Mouse (Mus musculus) forebrain, embryonic 11.5 days (tissue): ENCODE results near the gene Fbxo6. TPM values are rescaled to one million over a fixed set of nuclear protein-coding genes. Genes with fewer than 3 reads are reported as not detected.
"Not testable (repeated sequence)": the region's sequence is repeated elsewhere in the genome, so short reads cannot be mapped to it uniquely, and the experiment has no call there.

Source experiments
- ATAC-seq: fragments of 200-750 bp; cut with Nextera tagmentation; replicated peaks from 2 replicates; pipeline ENCODE4 v1.8.0; 2017; ENCODE audit warnings: moderate TSS enrichment; ENCODE audit not compliant: low FRiP score
- DNase-seq: peaks from one replicate; pipeline ENCODE4 v3.0.0-alpha.2; 2017; ENCODE audit warnings: low spot score
- H3K27ac ChIP-seq: fragments of 300-500 bp; sonication (generic); 2 replicates; pipeline ENCODE4 v1.5.1; 2014; ENCODE audit warnings: low read depth, low read length
- H3K27me3 ChIP-seq: fragments of 300-500 bp; sonication (generic); 2 replicates; pipeline ENCODE4 v1.6.1; 2014; ENCODE audit warnings: mild to moderate bottlenecking, low read length, mixed read lengths; ENCODE audit not compliant: control insufficient read depth, insufficient read depth
- H3K36me3 ChIP-seq: fragments of 300-500 bp; sonication (generic); 2 replicates; pipeline ENCODE4 v1.6.1; 2014; ENCODE audit warnings: mild to moderate bottlenecking, low read length, moderate library complexity, mixed read lengths; ENCODE audit not compliant: control insufficient read depth, insufficient read depth
- H3K4me1 ChIP-seq: fragments of 300-500 bp; sonication (generic); replicated peaks from 2 replicates; pipeline ENCODE4 v1.6.1; 2014; ENCODE audit warnings: low read length, mixed read lengths; ENCODE audit not compliant: control insufficient read depth, insufficient read depth
- H3K4me2 ChIP-seq: fragments of 300-500 bp; sonication (generic); 2 replicates; pipeline ENCODE4 v1.6.1; 2014; ENCODE audit warnings: low read depth, mild to moderate bottlenecking, low read length, moderate library complexity, mixed read lengths; ENCODE audit not compliant: severe bottlenecking
- H3K4me3 ChIP-seq: fragments of 300-500 bp; sonication (generic); 2 replicates; pipeline ENCODE4 v1.5.1; 2014; ENCODE audit warnings: low read depth, low read length
- H3K9ac ChIP-seq: fragments of 300-500 bp; sonication (generic); 2 replicates; pipeline ENCODE4 v1.6.1; 2014; ENCODE audit warnings: low read length
- H3K9me3 ChIP-seq: fragments of 300-500 bp; sonication (generic); 2 replicates; pipeline ENCODE4 v1.6.1; 2016; ENCODE audit warnings: low read length, mixed read lengths; ENCODE audit not compliant: control insufficient read depth
- WGBS: fragments of 180-500 bp; shearing (Covaris S2); extraction: QIAGEN DNeasy Blood & Tissue Kit; methylation state at CpG from one replicate; pipeline ENCODE4 v1.1.7; 2014; 5-methylcytosine and 5-hydroxymethylcytosine counted together
- polyA plus RNA-seq: library from polyadenylated mRNA; unstranded; fragments of >200 nt; fragmentation: Nextera tagmentation; extraction: Ambion mirVana; gene quantifications from 2 replicates; pipeline ENCODE4 v1.2.1, GENCODE M21; 2014

The Fbxo6 gene
- polyA plus RNA-seq, 1 experiment from 2014 or later, result 10.2 TPM

GRCm38 (mm10) chr4:148181483-148181882 is 29.5 kb upstream of the Fbxo6 start:
- DNase-seq (no peak), ATAC-seq (no peak)
- WGBS, result 88% methylated on average over 12 of the region's 12 CpGs
- no peaks in the 10 kb centered on the region for H3K36me3 ChIP-seq
- peaks cover 7% of the 10 kb centered on the region for H3K27me3 ChIP-seq
- H3K9ac ChIP-seq, result no peak overlapping the region
- H3K4me1 ChIP-seq, result peaks cover 5% of the 10 kb centered on the region; the same call in 1 of the 2 replicates
- H3K4me2 ChIP-seq, result no peak overlapping the region
- H3K4me3 ChIP-seq, result no peak overlapping the region
- no peaks in the 10 kb centered on the region for H3K9me3 ChIP-seq
- no peak overlapping the region for H3K27ac ChIP-seq

GRCm38 (mm10) chr4:148177716-148178115 is 25.8 kb upstream of the Fbxo6 start:
- Histone ChIP-seq H3K4me3 (no peak overlapping the region), H3K4me2 (no peak overlapping the region), H3K9ac (no peak overlapping the region), H3K36me3 (no peaks in the 10 kb centered on the region), H3K4me1 (peaks cover 10% of the 10 kb centered on the region), H3K9me3 (no peaks in the 10 kb centered on the region), H3K27me3 (peaks cover 35% of the 10 kb centered on the region), H3K27ac (no peak overlapping the region)
- DNase-seq, result no peak
- ATAC-seq, result no peak

DNA sequence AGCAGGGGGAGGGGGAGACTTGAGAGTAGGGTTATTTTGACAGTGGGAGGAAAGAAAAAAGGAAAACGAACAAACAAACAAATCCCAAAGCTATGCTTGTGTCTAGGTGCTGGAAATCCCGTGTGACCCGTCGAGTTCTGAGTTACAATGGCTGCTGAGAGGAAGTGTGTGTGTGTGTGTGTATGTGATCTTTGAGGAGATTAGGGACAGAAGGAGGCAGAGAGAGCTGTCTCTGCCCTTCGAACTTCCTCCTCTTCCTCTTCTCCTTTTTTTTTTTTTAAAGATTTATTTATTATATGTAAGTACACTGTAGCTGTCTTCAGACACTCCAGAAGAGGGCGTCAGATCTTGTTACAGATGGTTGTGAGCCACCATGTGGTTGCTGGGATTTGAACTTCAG is 24.7 kb upstream of the Fbxo6 start:
- not testable (repeated sequence) for DNase-seq, H3K9ac ChIP-seq, H3K4me1 ChIP-seq, H3K27ac ChIP-seq, ATAC-seq, H3K36me3 ChIP-seq, H3K4me3 ChIP-seq, H3K9me3 ChIP-seq, H3K4me2 ChIP-seq
- peaks cover 44% of the 10 kb centered on the region for H3K27me3 ChIP-seq
- WGBS, result 85% methylated on average over 5 of the region's 6 CpGs

DNA sequence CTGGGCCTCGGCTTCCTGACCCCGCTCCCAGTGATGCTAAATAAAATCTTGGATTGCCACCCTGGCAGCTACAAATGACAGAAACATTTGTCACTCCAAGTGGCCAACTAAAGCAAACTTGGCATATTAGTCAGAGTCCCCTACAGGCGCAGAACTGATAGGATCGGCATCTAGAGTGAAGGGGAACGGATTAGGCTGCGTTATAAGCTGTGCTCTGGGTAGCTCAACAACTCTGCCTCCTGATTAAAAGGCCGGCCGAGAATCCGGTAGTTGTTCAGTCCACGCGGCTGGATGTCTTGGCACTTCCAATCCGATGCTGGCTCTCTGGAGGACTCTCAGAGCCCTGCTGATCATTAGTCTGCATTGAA is 22.5 kb upstream of the Fbxo6 start:
- DNase-seq (no peak), ATAC-seq (no peak)
- Histone ChIP-seq H3K9me3 (no peaks in the 10 kb centered on the region), H3K4me3 (peak overlapping the region; percentile 17; the same call in 1 of the 2 replicates), H3K36me3 (no peaks in the 10 kb centered on the region), H3K4me1 (peaks cover 8% of the 10 kb centered on the region), H3K9ac (no peak overlapping the region), H3K27me3 (peaks cover 51% of the 10 kb centered on the region), H3K27ac (no peak overlapping the region), H3K4me2 (peak overlapping the region; percentile 38; the same call in 1 of the 2 replicates)
- WGBS, result 6% methylated on average over 12 of the region's 12 CpGs

GRCm38 (mm10) chr4:148173811-148174494 is 22.0 kb upstream of the Fbxo6 start:
- peak; percentile 22; the same call in 1 of the 2 replicates for ATAC-seq
- Histone ChIP-seq H3K9me3 (no peaks in the 10 kb centered on the region), H3K4me2 (peak overlapping the region; percentile 38), H3K36me3 (no peaks in the 10 kb centered on the region), H3K4me3 (peak overlapping the region; percentile 17; the same call in 1 of the 2 replicates), H3K27ac (0 out of 2 replicates have a peak overlapping the region, but pooled peaks have one; percentile 18), H3K27me3 (peaks cover 54% of the 10 kb centered on the region), H3K9ac (peak overlapping the region; percentile 32; the same call in 1 of the 2 replicates), H3K4me1 (peaks cover 8% of the 10 kb centered on the region)
- DNase-seq, result peak; percentile 72
- under 1% methylated on average over 30 of the region's 30 CpGs for WGBS

GRCm38 (mm10) chr4:148171261-148171660 is 19.3 kb upstream of the Fbxo6 start:
- Histone ChIP-seq H3K27ac (no peak overlapping the region), H3K4me3 (no peak overlapping the region), H3K4me1 (peaks cover 8% of the 10 kb centered on the region), H3K27me3 (peaks cover 56% of the 10 kb centered on the region), H3K36me3 (no peaks in the 10 kb centered on the region), H3K9me3 (no peaks in the 10 kb centered on the region), H3K9ac (no peak overlapping the region), H3K4me2 (no peak overlapping the region)
- DNase-seq, result no peak
- ATAC-seq, result no peak
- WGBS, result 0% methylated on average over 3 of the region's 3 CpGs

DNA sequence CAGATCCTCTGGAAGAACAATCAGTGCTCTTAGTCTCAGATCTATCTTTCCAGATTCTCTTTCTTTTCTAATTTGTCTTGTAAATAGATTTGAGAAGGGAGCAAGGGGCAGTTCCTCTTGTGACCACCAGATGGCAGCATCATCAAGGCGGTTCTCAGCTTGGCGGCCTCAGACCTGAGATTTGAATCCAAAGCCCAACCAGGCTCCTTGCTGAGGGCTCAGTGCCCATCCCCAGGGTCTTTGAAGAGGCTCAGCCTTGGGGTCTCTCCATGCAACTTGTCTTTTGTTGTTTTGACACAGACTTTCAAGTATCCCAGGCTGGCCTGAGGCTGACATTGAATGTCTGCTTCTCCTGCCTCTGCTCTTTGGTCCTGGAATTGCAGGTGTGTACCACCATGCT is 18.9 kb upstream of the Fbxo6 start:
- no peak for ATAC-seq
- H3K4me1 ChIP-seq, result peaks cover 8% of the 10 kb centered on the region
- no peaks in the 10 kb centered on the region for H3K9me3 ChIP-seq
- H3K36me3 ChIP-seq, result no peaks in the 10 kb centered on the region
- H3K27me3 ChIP-seq, result peaks cover 56% of the 10 kb centered on the region
- WGBS, result 0% methylated on average over 2 of the region's 2 CpGs
- peak; percentile 79 for DNase-seq
- H3K4me2 ChIP-seq, result no peak overlapping the region
- H3K9ac ChIP-seq, result no peak overlapping the region
- H3K4me3 ChIP-seq, result no peak overlapping the region
- H3K27ac ChIP-seq, result no peak overlapping the region

DNA sequence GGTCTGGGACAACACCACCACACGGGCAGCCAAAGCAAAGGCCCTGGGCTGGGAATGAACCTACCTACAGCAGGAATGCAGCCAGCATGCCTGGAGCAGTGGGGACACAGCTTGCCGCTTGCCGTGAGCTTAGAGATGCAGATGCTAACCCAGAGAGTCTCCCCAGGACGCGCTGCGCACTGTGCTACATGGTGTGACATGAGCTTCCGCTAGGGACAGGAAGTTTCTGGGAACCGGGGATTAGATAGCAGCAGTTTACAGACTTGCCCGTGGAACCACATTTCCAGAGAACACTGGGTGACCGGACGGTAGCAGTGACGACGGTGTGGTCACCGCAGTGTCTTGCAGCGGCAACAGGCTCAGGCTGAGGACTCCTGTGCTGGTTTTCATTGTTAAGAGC is 17.6 kb upstream of the Fbxo6 start:
- Histone ChIP-seq H3K4me2 (no peak overlapping the region), H3K9me3 (no peaks in the 10 kb centered on the region), H3K4me3 (no peak overlapping the region), H3K9ac (peak overlapping the region; percentile 27; the same call in 1 of the 2 replicates), H3K27ac (no peak overlapping the region), H3K27me3 (peaks cover 60% of the 10 kb centered on the region), H3K4me1 (peaks cover 8% of the 10 kb centered on the region), H3K36me3 (no peaks in the 10 kb centered on the region)
- ATAC-seq (no peak), DNase-seq (no peak)
- 28% methylated on average over 15 of the region's 15 CpGs for WGBS

DNA sequence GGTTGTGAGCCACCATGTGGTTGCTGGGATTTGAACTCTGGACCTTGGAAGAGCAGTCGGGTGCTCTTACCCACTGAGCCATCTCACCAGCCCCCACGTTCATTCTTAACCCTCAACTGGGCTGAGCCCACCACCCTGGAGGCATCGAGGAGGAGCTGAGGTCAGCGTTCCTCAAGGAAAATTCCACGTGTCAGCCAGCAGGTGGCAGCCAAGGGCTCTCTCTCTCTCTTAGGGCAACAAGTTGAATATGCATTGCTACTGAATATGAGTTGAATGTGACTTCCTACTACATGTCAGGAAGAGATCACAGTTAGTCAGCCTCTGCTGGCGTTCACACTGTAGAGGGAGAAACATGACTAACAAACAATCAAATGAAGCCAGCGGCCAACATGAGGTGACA is 16.3 kb upstream of the Fbxo6 start:
- no peak for ATAC-seq

More for the DNA sequence above, 16.3 kb upstream of the Fbxo6 start:
- Histone ChIP-seq H3K27ac (no peak overlapping the region), H3K27me3 (peaks cover 59% of the 10 kb centered on the region), H3K4me3 (no peak overlapping the region), H3K4me1 (peaks cover 7% of the 10 kb centered on the region), H3K9ac (no peak overlapping the region), H3K4me2 (no peak overlapping the region), H3K36me3 (no peaks in the 10 kb centered on the region), H3K9me3 (no peaks in the 10 kb centered on the region)
- WGBS, result 34% methylated on average over 7 of the region's 7 CpGs
- peak; percentile 84 for DNase-seq
